In the genomic region with DNA sequence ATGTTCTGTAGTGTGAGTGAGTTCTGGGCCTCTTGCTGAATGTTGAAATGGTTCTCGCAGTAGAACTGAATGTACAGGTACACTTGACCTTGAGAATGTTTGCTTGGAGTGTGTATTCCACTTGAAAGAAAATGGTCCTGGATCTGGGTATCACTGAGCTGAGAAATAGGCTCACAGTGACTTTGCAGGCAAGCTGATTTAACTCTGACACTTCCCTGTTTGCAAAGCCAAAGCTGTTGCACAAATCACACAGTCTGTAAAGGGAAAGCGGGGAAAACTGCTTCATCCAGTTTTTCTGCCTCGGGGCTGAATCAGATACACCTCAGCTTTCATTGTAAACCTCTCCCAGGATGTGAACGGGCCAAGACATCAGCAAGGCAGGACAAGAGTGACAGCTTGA, we compare ENCODE assay signal across 23 mouse cellular contexts.
DNase-seq lines count a peak whose midpoint lies in the region; ATAC-seq and TF ChIP-seq lines count a peak whose summit lies in the region.
"Had no signal": no experiment of that assay in that cellular context is flagged by ENCODE, and none has a peak within 500 bp of the region (broad histone marks: within the 10 kb centered on the region; RNA-seq: fewer than 3 reads in every experiment).

No protein-coding gene starts in this region.

- peak; percentile 87 for TF ChIP-seq EP300 in lung, postnatal 0 days (IDR thresholded peaks at IDR 0.05)

- H3K9me3 ChIP-seq in lung, postnatal 0 days (ENCODE audit: low read length): no peaks in the 10 kb centered on the region
- no peaks in the 10 kb centered on the region for H3K9me3 ChIP-seq in stomach, embryonic 15.5 days
- no peaks in the 10 kb centered on the region for H3K9me3 ChIP-seq in forebrain, embryonic 10.5 days
- H3K9me3 ChIP-seq: embryonic facial prominence, embryonic 12.5 days; forebrain, embryonic 15.5 days; hindbrain, embryonic 12.5 days; liver, embryonic 15.5 days; midbrain, embryonic 13.5 days had no signal

- no peaks in the 10 kb centered on the region for H3K4me1 ChIP-seq in lung, postnatal 0 days (ENCODE audit: insufficient read depth, low read depth, low read length)
- H3K4me1 ChIP-seq in stomach, embryonic 15.5 days: no peaks in the 10 kb centered on the region
- H3K4me1 ChIP-seq in forebrain, embryonic 10.5 days: no peaks in the 10 kb centered on the region
- H3K4me1 ChIP-seq: embryonic facial prominence, embryonic 12.5 days; forebrain, embryonic 15.5 days; hindbrain, embryonic 12.5 days; liver, embryonic 15.5 days; midbrain, embryonic 13.5 days had no signal

- TF ChIP-seq CTCF in lung, postnatal 0 days (IDR thresholded peaks at IDR 0.05): no peak

- no peaks in the 10 kb centered on the region for H3K27me3 ChIP-seq in lung, postnatal 0 days (replicated peaks; ENCODE audit: insufficient read depth, low read length)
- H3K27me3 ChIP-seq in stomach, embryonic 15.5 days (replicated peaks): no peaks in the 10 kb centered on the region
- no peaks in the 10 kb centered on the region for H3K27me3 ChIP-seq in forebrain, embryonic 10.5 days (ENCODE audit: poor library complexity, severe bottlenecking)
- H3K27me3 ChIP-seq: embryonic facial prominence, embryonic 12.5 days; forebrain, embryonic 15.5 days; hindbrain, embryonic 12.5 days; liver, embryonic 15.5 days; midbrain, embryonic 13.5 days had no signal

- no peaks in the 10 kb centered on the region for H3K36me3 ChIP-seq in lung, postnatal 0 days (ENCODE audit: insufficient read depth, low read length)
- no peaks in the 10 kb centered on the region for H3K36me3 ChIP-seq in stomach, embryonic 15.5 days
- no peaks in the 10 kb centered on the region for H3K36me3 ChIP-seq in forebrain, embryonic 10.5 days (replicated peaks)
- H3K36me3 ChIP-seq: embryonic facial prominence, embryonic 12.5 days; forebrain, embryonic 15.5 days; hindbrain, embryonic 12.5 days; liver, embryonic 15.5 days; midbrain, embryonic 13.5 days had no signal

- ATAC-seq in lung, postnatal 0 days: peak; percentile 96
- peak; percentile 78 for ATAC-seq in stomach, embryonic 15.5 days (ENCODE audit: insufficient read depth, low FRiP score, low read depth)
- ATAC-seq: CD4-positive, CD25-positive, alpha-beta regulatory T cell, adult 4 months; forebrain, embryonic 15.5 days; intestine, postnatal 0 days; midbrain, embryonic 13.5 days had no signal

- H3K27ac ChIP-seq in lung, postnatal 0 days (ENCODE audit: low read length): no peak overlapping the region
- H3K27ac ChIP-seq in stomach, embryonic 15.5 days: peak overlapping the region; percentile 18; the same call in 1 of the 2 replicates
- no peak overlapping the region for H3K27ac ChIP-seq in forebrain, embryonic 10.5 days
- H3K27ac ChIP-seq: embryonic facial prominence, embryonic 12.5 days; forebrain, embryonic 15.5 days; hindbrain, embryonic 12.5 days; liver, embryonic 15.5 days; midbrain, embryonic 13.5 days had no signal

- H3K4me3 ChIP-seq in lung, postnatal 0 days (ENCODE audit: low read depth, low read length): no peak overlapping the region
- no peak overlapping the region for H3K4me3 ChIP-seq in stomach, embryonic 15.5 days (replicated peaks)
- H3K4me3 ChIP-seq in forebrain, embryonic 10.5 days: no peak overlapping the region
- H3K4me3 ChIP-seq: embryonic facial prominence, embryonic 12.5 days; erythroblast, embryonic 14.5 days; forebrain, embryonic 15.5 days; hindbrain, embryonic 12.5 days; liver, embryonic 15.5 days; midbrain, embryonic 13.5 days had no signal

- H3K4me2 ChIP-seq in lung, postnatal 0 days (replicated peaks; ENCODE audit: low read depth, low read length): no peak overlapping the region
- no peak overlapping the region for H3K4me2 ChIP-seq in stomach, embryonic 15.5 days
- H3K4me2 ChIP-seq: embryonic facial prominence, embryonic 12.5 days; forebrain, embryonic 15.5 days; hindbrain, embryonic 12.5 days; liver, embryonic 15.5 days; midbrain, embryonic 13.5 days had no signal

- no peak overlapping the region for H3K9ac ChIP-seq in lung, postnatal 0 days (replicated peaks; ENCODE audit: low read depth)
- H3K9ac ChIP-seq in stomach, embryonic 15.5 days: no peak overlapping the region
- H3K9ac ChIP-seq: embryonic facial prominence, embryonic 12.5 days; forebrain, embryonic 15.5 days; hindbrain, embryonic 12.5 days; liver, embryonic 15.5 days; midbrain, embryonic 13.5 days had no signal

- 53% methylated on average over 4 of the region's 4 CpGs for WGBS in lung, postnatal 0 days
- WGBS in stomach, embryonic 15.5 days: 48% methylated on average over 4 of the region's 4 CpGs
- WGBS in forebrain, embryonic 10.5 days: 90% methylated on average over 4 of the region's 4 CpGs

- DNase-seq in urinary bladder, postnatal 14 days (ENCODE audit: low spot score): peak; percentile 54
- DNase-seq in urinary bladder, adult 2 months (ENCODE audit: low spot score): no peak
- peak; percentile 42 for DNase-seq in gonadal fat pad, adult 2 months (ENCODE audit: low read depth)
- peak; percentile 84 for DNase-seq in lung, postnatal 0 days (ENCODE audit: low spot score)
- DNase-seq in layer of hippocampus, adult 18-20 months (ENCODE audit: low spot score in 2 of 2): no peak
- DNase-seq in forebrain, embryonic 10.5 days (ENCODE audit: extremely low spot score, low spot score): no peak
- no peak for DNase-seq in adrenal gland, adult 2 months
- DNase-seq: adrenal gland, postnatal 25 days; cerebellum, adult 9-11 months; gastrocnemius, postnatal 14 days; kidney, postnatal 36 days; liver; right cerebral cortex, postnatal 14 days; thymus, adult 18-20 months had no signal

Comparison
In these comparisons a context has a peak if more than half of its experiments do, and no peak if none do; other contexts are left out.
1. DNase-seq: peak in urinary bladder, postnatal 14 days (single experiment), gonadal fat pad, adult 2 months (single experiment) and lung, postnatal 0 days (single experiment); none in urinary bladder, adult 2 months (single experiment), layer of hippocampus, adult 18-20 months (0 of 2), forebrain, embryonic 10.5 days (single experiment) and adrenal gland, adult 2 months (single experiment).